29 mouse cellular contexts compared by ENCODE assay signal in genomic region chr13:100597284-100597683, GRCm38 (mm10).
"Had no signal": no experiment of that assay in that cellular context is flagged by ENCODE, and none has a peak within 500 bp of the region (broad histone marks: within the 10 kb centered on the region; RNA-seq: fewer than 3 reads in every experiment).

No protein-coding gene starts in this region.

- H3K36me3 ChIP-seq: heart, embryonic 15.5 days; hindbrain, embryonic 10.5 days; hindbrain, embryonic 12.5 days; hindbrain, embryonic 13.5 days; hindbrain, embryonic 15.5 days; intestine, embryonic 15.5 days had no signal

- H3K4me3 ChIP-seq: heart, embryonic 12.5 days; heart, embryonic 13.5 days; heart, embryonic 15.5 days; hindbrain, embryonic 10.5 days; hindbrain, embryonic 12.5 days; hindbrain, embryonic 13.5 days; hindbrain, embryonic 15.5 days; intestine, embryonic 15.5 days; kidney, embryonic 15.5 days; left cerebral cortex, adult 2 months had no signal

- H3K27ac ChIP-seq: heart, embryonic 13.5 days; heart, embryonic 15.5 days; hindbrain, embryonic 10.5 days; hindbrain, embryonic 12.5 days; hindbrain, embryonic 13.5 days; hindbrain, embryonic 14.5 days; hindbrain, embryonic 15.5 days; hindbrain, postnatal 0 days; intestine, embryonic 15.5 days; kidney, embryonic 15.5 days; kidney, postnatal 0 days; left cerebral cortex, adult 2 months had no signal

- H3K27me3 ChIP-seq: heart, embryonic 12.5 days; heart, embryonic 13.5 days; heart, embryonic 15.5 days; hindbrain, embryonic 12.5 days; hindbrain, embryonic 13.5 days; hindbrain, embryonic 15.5 days; intestine, embryonic 15.5 days; kidney, embryonic 15.5 days had no signal

- H3K9me3 ChIP-seq: heart, embryonic 12.5 days; heart, embryonic 13.5 days; heart, embryonic 15.5 days; hindbrain, embryonic 10.5 days; hindbrain, embryonic 12.5 days; hindbrain, embryonic 13.5 days; hindbrain, embryonic 15.5 days; intestine, embryonic 15.5 days; kidney, embryonic 15.5 days had no signal

- H3K4me2 ChIP-seq: heart, embryonic 11.5 days; heart, embryonic 12.5 days; heart, embryonic 13.5 days; heart, embryonic 15.5 days; hindbrain, embryonic 12.5 days; hindbrain, embryonic 13.5 days; hindbrain, embryonic 14.5 days; hindbrain, embryonic 15.5 days; intestine, embryonic 15.5 days; kidney, embryonic 15.5 days had no signal

- H3K4me1 ChIP-seq: heart, embryonic 13.5 days; hindbrain, embryonic 12.5 days; hindbrain, embryonic 13.5 days; intestine, embryonic 15.5 days; kidney, embryonic 15.5 days had no signal

- H3K9ac ChIP-seq: heart, embryonic 12.5 days; heart, embryonic 13.5 days; heart, embryonic 15.5 days; hindbrain, embryonic 12.5 days; hindbrain, embryonic 13.5 days; hindbrain, embryonic 14.5 days; hindbrain, embryonic 15.5 days; intestine, embryonic 15.5 days; kidney, embryonic 15.5 days had no signal

- DNase-seq: heart, postnatal 10 days; heart, postnatal 14 days; heart, postnatal 36 days; kidney, adult 11 months; kidney, adult 18-20 months; kidney, adult 2 months; kidney, adult 8-10 months; kidney, adult 9 months; kidney, postnatal 10 days; kidney, postnatal 14 days; kidney, postnatal 25 days; kidney, postnatal 36 days; kidney, postnatal 4 days; layer of hippocampus, adult 9-11 months; layer of hippocampus, postnatal 36 days had no signal
